ENCODE assay signal across 8 mouse cellular contexts in the genomic region with DNA sequence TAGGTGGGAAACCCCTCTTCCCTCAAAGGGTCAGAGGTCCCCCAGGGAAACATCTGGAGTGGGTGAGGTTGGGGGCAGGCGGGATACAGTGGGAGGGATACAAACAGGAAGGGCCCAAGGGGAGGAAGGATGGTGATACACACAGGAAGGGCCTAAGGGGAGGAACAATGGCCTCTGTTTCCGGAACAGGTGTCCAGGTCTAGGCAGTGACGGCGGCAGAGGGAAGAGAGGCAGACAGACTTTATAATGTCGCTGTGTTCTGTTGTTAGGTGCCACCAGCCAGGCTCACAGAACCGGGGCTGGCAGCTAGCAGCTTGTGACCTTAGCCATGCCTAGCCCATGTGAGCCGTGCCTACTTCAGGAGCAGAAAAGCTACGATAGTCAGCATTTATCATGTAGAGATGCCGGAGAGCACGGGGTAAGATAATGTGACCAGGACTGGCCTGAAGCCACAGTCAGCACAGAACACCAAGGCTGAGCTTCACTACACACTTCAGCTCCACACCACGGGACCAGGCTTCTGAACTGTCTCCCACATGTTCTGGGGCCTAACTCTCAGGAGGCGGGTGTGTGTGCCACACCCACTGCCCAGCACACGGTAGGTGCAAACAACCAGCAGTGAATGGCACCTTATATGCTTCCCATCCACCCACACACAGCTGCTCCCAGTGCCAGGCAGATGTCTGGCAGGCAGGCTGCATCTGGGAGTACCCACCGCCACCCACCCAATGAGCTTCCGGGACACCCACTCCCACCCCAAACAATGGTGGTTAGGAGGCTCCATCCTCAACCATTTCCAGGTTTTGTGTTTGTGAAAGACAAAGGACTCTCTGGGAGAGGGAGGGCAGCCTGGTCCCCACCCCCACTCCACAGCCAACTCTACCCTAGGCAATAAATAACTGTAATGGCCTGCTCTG. TPM values are rescaled to one million over a fixed set of nuclear protein-coding genes. Genes with fewer than 3 reads are reported as not detected.
DNase-seq lines count a peak whose midpoint lies in the region; ATAC-seq and TF ChIP-seq lines count a peak whose summit lies in the region.

No protein-coding gene starts in this region.

- TF ChIP-seq POLR2A in testis, adult 2 months (IDR thresholded peaks at IDR 0.05; ENCODE audit: control insufficient read depth, low read depth, low read length): no peak

- DNase-seq in testis, postnatal 14 days (ENCODE audit: low spot score): no peak
- DNase-seq in forebrain, embryonic 14.5 days (ENCODE audit: low spot score): no peak
- DNase-seq in kidney, adult 18-20 months: peak; percentile 52
- DNase-seq in thymus, postnatal 36 days: peak; percentile 24 to 59
- DNase-seq in layer of hippocampus, postnatal 25 days (ENCODE audit: extremely low spot score in 1 of 2, low spot score in 1 of 2): no peak

- 87% methylated on average over 15 of the region's 15 CpGs for WGBS in forebrain, embryonic 14.5 days
- 59% methylated on average over 15 of the region's 15 CpGs for WGBS in lung, embryonic 16.5 days

- H3K36me3 ChIP-seq in testis, adult 2 months (ENCODE audit: control insufficient read depth, insufficient read depth, low read length): no peaks in the 10 kb centered on the region
- no peaks in the 10 kb centered on the region for H3K36me3 ChIP-seq in forebrain, embryonic 14.5 days (ENCODE audit: control insufficient read depth, insufficient read depth, low read length)
- peaks cover 4% of the 10 kb centered on the region for H3K36me3 ChIP-seq in lung, embryonic 16.5 days (ENCODE audit: control insufficient read depth, insufficient read depth, low read length)

- H3K4me1 ChIP-seq in testis, adult 2 months (ENCODE audit: control insufficient read depth, insufficient read depth, low read length): peaks cover 32% of the 10 kb centered on the region
- peaks cover 3% of the 10 kb centered on the region; the same call in 1 of the 2 replicates for H3K4me1 ChIP-seq in forebrain, embryonic 14.5 days (ENCODE audit: control insufficient read depth, insufficient read depth, low read length)
- H3K4me1 ChIP-seq in lung, embryonic 16.5 days (replicated peaks; ENCODE audit: control insufficient read depth, insufficient read depth, low read length): peaks cover 33% of the 10 kb centered on the region

- TF ChIP-seq CTCF in testis, adult 2 months (IDR thresholded peaks at IDR 0.05; ENCODE audit: control insufficient read depth, insufficient read depth, insufficient replicate concordance, low read depth, low read length): no peak

- no peak overlapping the region for H3K4me3 ChIP-seq in testis, adult 2 months (ENCODE audit: control insufficient read depth, low read depth, low read length)
- no peak overlapping the region for H3K4me3 ChIP-seq in forebrain, embryonic 14.5 days (ENCODE audit: low read depth, low read length)
- H3K4me3 ChIP-seq in lung, embryonic 16.5 days (ENCODE audit: low read length): peak overlapping the region; percentile 78

- no peaks in the 10 kb centered on the region for H3K9me3 ChIP-seq in forebrain, embryonic 14.5 days (replicated peaks; ENCODE audit: control insufficient read depth, low read length)
- no peaks in the 10 kb centered on the region for H3K9me3 ChIP-seq in lung, embryonic 16.5 days (ENCODE audit: control insufficient read depth, low read length)

- no peaks in the 10 kb centered on the region for H3K27me3 ChIP-seq in testis, adult 2 months (ENCODE audit: control insufficient read depth, insufficient read depth, low read length)
- H3K27me3 ChIP-seq in forebrain, embryonic 14.5 days (replicated peaks; ENCODE audit: control insufficient read depth, insufficient read depth, low read length): peaks cover 13% of the 10 kb centered on the region
- H3K27me3 ChIP-seq in lung, embryonic 16.5 days (ENCODE audit: control insufficient read depth, insufficient read depth, low read depth, low read length): no peaks in the 10 kb centered on the region

- H3K4me2 ChIP-seq in forebrain, embryonic 14.5 days (ENCODE audit: low read length): no peak overlapping the region
- peak overlapping the region; percentile 92 for H3K4me2 ChIP-seq in lung, embryonic 16.5 days (ENCODE audit: low read depth, low read length)

- no peak overlapping the region for H3K9ac ChIP-seq in forebrain, embryonic 14.5 days (ENCODE audit: low read length)
- H3K9ac ChIP-seq in lung, embryonic 16.5 days (ENCODE audit: low read length): peak overlapping the region; percentile 32; the same call in 1 of the 2 replicates

- H3K27ac ChIP-seq in testis, adult 2 months (ENCODE audit: control insufficient read depth, insufficient read depth, low read depth, low read length): 0 out of 2 replicates have a peak overlapping the region, but pooled peaks have one; percentile 22
- 0 out of 2 replicates have a peak overlapping the region, but pooled peaks have one; percentile 14 for H3K27ac ChIP-seq in forebrain, embryonic 14.5 days (ENCODE audit: low read depth, low read length)
- H3K27ac ChIP-seq in lung, embryonic 16.5 days (ENCODE audit: low read length): peak overlapping the region; percentile 86

- ATAC-seq in forebrain, embryonic 14.5 days: no peak
- peak; percentile 61 for ATAC-seq in lung, embryonic 16.5 days (ENCODE audit: low read depth)
- ATAC-seq in cerebellum, adult (ENCODE audit: insufficient number of reproducible peaks, low FRiP score, low TSS enrichment): no peak

RNA-seq across cellular contexts. Expression of gene N4bp3, which starts 3.6 kb away (rescaled TPM):
- 16.3 and 19.0 TPM in 2 replicates for polyA plus RNA-seq in testis, adult 2 months (2012; rRNA removed)
- 6.6 and 9.9 TPM in 2 replicates for polyA plus RNA-seq in forebrain, embryonic 14.5 days (2014; fragmentation: Nextera tagmentation; extraction: Ambion mirVana)
- 43.4 and 43.5 TPM in 2 replicates for polyA plus RNA-seq in lung, embryonic 16.5 days (2015; fragmentation: Nextera tagmentation; extraction: Ambion mirVana)
- 10 to 100 TPM; 12.1 to 12.4 TPM for total RNA-seq in layer of hippocampus, postnatal 25 days (2021)

RNA-seq across cellular contexts. Expression of gene D930048N14Rik, which starts 3.7 kb away (rescaled TPM):
- polyA plus RNA-seq in testis, adult 2 months (2012; rRNA removed): 5.1 and 5.3 TPM in 2 replicates
- 0.44 and 0.61 TPM in 2 replicates for polyA plus RNA-seq in forebrain, embryonic 14.5 days (2014; fragmentation: Nextera tagmentation; extraction: Ambion mirVana)
- 4.0 and 4.5 TPM in 2 replicates for polyA plus RNA-seq in lung, embryonic 16.5 days (2015; fragmentation: Nextera tagmentation; extraction: Ambion mirVana)
- total RNA-seq in layer of hippocampus, postnatal 25 days (2021): 1 to 10 TPM; 1.2 to 1.3 TPM

RNA-seq across cellular contexts. Expression of gene Rmnd5b, which starts 11.3 kb away (rescaled TPM):
- 66.5 and 73.1 TPM in 2 replicates for polyA plus RNA-seq in testis, adult 2 months (2012; rRNA removed)
- polyA plus RNA-seq in forebrain, embryonic 14.5 days (2014; fragmentation: Nextera tagmentation; extraction: Ambion mirVana): 77.0 and 86.4 TPM in 2 replicates
- polyA plus RNA-seq in lung, embryonic 16.5 days (2015; fragmentation: Nextera tagmentation; extraction: Ambion mirVana): 41.1 and 41.8 TPM in 2 replicates
- 10 to 100 TPM; 62.3 to 65.9 TPM for total RNA-seq in layer of hippocampus, postnatal 25 days (2021)

RNA-seq across cellular contexts. Expression of gene Nhp2, which starts 27.5 kb away (rescaled TPM):
- polyA plus RNA-seq in testis, adult 2 months (2012; rRNA removed): 32.0 and 33.5 TPM in 2 replicates
- polyA plus RNA-seq in forebrain, embryonic 14.5 days (2014; fragmentation: Nextera tagmentation; extraction: Ambion mirVana): 114 and 150 TPM in 2 replicates
- 111 and 116 TPM in 2 replicates for polyA plus RNA-seq in lung, embryonic 16.5 days (2015; fragmentation: Nextera tagmentation; extraction: Ambion mirVana)
- 10 to 100 TPM; 46.7 to 48.7 TPM for total RNA-seq in layer of hippocampus, postnatal 25 days (2021)

RNA-seq across cellular contexts. Expression of gene Hnrnpab, which starts 40.4 kb away (rescaled TPM):
- 85.0 and 97.4 TPM in 2 replicates for polyA plus RNA-seq in testis, adult 2 months (2012; rRNA removed)
- 545 and 644 TPM in 2 replicates for polyA plus RNA-seq in forebrain, embryonic 14.5 days (2014; fragmentation: Nextera tagmentation; extraction: Ambion mirVana)
- 317 and 349 TPM in 2 replicates for polyA plus RNA-seq in lung, embryonic 16.5 days (2015; fragmentation: Nextera tagmentation; extraction: Ambion mirVana)
- 100 to 1,000 TPM; 154 to 161 TPM for total RNA-seq in layer of hippocampus, postnatal 25 days (2021)

Comparison
In these comparisons a context has a peak if more than half of its experiments do, and no peak if none do; other contexts are left out.
1. H3K27ac ChIP-seq: peak in every context shown above with its lines; median percentile 86 in lung, embryonic 16.5 days; 22 in testis, adult 2 months; 14 in forebrain, embryonic 14.5 days.
2. DNase-seq: peak in kidney, adult 18-20 months (single experiment) and thymus, postnatal 36 days (2 of 2); none in testis, postnatal 14 days (single experiment), forebrain, embryonic 14.5 days (single experiment) and layer of hippocampus, postnatal 25 days (0 of 2).